Mouse (Mus musculus): Measurements from ENCODE around the gene Rbm31y.
"Not testable (repeated sequence)": the region's sequence is repeated elsewhere in the genome, so short reads cannot be mapped to it uniquely, and the experiment has no call there.

Gene Rbm31y

GRCm38 (mm10) chrY:17400461-17400860 lies at the start of gene Rbm31y:
TSS of gene Rbm31y (plus strand) at chrY:17400761.
- not testable (repeated sequence) for DNase-seq (ENCODE audit: low read depth, low spot score)

Data from ZHBTc4 (cell line).